Mouse (Mus musculus) adrenal gland, adult (tissue): Measurements from ENCODE around the gene Fsd1l.
"Not testable (repeated sequence)": the region's sequence is repeated elsewhere in the genome, so short reads cannot be mapped to it uniquely, and the experiment has no call there.

Source experiments
- DNase-seq, 2 experiments: peaks; one replicate each; pipeline ENCODE4 v3.0.0; 2022 to 2023; ENCODE audit warnings: low spot score in 1 of 2; ENCODE audit not compliant: inconsistent age in 2 of 2

Gene Fsd1l

GRCm38 (mm10) chr4:53625263-53625662 lies 6.0 kb upstream of the Fsd1l start:
- no peak for DNase-seq

DNA sequence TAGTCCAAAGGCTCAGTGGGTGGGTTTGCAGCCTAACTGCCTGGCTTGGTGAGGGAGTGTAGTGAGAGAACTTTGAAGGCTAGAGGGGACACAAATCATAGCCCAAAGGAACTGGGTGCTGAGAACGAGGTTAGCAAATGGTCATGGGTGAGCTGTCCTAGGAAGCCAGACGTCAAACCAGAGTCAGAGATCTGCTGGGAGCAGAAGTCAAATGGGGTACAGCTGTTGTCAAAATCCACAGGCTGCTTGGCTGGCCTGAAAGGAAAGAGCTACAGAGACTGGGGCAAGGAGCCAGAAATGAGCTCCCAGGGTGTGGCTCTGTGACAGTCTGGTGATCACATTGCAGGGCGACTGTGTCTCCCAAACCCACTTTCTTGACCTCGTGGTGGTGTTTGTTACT lies 2.3 kb upstream of the Fsd1l start:
- peak; percentile 42 to 44 for DNase-seq

DNA sequence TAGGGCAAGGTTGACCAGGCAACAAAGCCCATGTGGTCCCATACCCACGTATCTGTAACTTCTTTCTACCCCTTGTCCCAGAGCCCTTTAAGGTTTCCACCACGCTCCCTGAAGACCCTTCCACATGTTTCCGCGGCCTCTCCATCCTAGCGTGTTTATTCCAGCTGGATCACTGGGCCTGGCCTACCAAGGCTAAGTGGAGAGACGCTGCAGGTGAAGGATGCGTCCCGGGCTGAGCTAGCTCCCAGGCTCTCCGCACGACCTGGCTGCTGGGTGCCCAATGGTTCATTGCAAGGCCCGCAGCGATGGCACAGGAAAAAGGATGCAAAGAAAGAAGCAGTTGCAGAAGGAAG lies 332 bp upstream of the Fsd1l start:
- no peak for DNase-seq

GRCm38 (mm10) chr4:53632011-53632349 lies 709 bp downstream of the Fsd1l start:
- no peak for DNase-seq

GRCm38 (mm10) chr4:53635336-53635735 lies 4.1 kb downstream of the Fsd1l start:
- no peak for DNase-seq

- DNase-seq, result no peak
Measured at GRCm38 (mm10) chr4:53637269-53637909, 6.1 kb downstream of the Fsd1l start.

DNA sequence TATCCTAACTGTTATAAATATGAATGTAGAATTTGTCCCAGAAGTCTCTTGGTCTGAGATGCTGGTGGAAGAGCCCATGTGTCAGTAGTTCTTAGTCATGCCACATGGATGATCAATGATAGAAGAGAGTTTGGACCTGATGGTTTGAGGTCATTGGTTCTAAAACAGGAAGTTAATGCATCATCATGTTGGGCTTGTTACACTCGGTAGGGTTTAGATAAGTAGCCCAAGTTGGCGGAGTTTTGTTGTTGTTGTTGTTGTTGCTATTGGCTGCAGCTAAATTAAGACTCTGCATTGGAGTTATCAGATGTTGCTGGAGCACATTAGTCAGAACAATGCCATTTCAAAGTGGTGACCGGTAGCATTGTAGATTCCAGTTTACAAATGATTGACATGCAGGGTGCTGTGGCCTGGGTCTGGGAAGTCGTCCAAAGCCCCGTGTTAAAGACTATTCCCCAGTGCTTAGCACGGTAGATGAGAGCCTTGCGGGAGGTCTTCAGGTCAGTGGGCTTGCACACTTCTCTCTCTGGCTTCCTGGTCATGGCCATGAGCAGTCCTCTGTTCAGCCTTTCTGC lies 7.4 kb downstream of the Fsd1l start:
- DNase-seq, result no peak

- no peak for DNase-seq
Measured at GRCm38 (mm10) chr4:53658029-53658428, 26.8 kb downstream of the Fsd1l start.

- no peak for DNase-seq
Measured at GRCm38 (mm10) chr4:53660711-53661110, 29.4 kb downstream of the Fsd1l start.

GRCm38 (mm10) chr4:53682092-53682491 lies 50.8 kb downstream of the Fsd1l start:
- DNase-seq, result no peak

GRCm38 (mm10) chr4:53688965-53689364 lies 57.7 kb downstream of the Fsd1l start:
- no peak for DNase-seq

- DNase-seq, result no peak
Measured at GRCm38 (mm10) chr4:53691418-53691817, 60.1 kb downstream of the Fsd1l start.

- DNase-seq, result not testable (repeated sequence)
Measured at GRCm38 (mm10) chr4:53709166-53709565, 77.9 kb downstream of the Fsd1l start.

GRCm38 (mm10) chr4:53710021-53710420 lies 78.8 kb downstream of the Fsd1l start:
- DNase-seq, result no peak

DNA sequence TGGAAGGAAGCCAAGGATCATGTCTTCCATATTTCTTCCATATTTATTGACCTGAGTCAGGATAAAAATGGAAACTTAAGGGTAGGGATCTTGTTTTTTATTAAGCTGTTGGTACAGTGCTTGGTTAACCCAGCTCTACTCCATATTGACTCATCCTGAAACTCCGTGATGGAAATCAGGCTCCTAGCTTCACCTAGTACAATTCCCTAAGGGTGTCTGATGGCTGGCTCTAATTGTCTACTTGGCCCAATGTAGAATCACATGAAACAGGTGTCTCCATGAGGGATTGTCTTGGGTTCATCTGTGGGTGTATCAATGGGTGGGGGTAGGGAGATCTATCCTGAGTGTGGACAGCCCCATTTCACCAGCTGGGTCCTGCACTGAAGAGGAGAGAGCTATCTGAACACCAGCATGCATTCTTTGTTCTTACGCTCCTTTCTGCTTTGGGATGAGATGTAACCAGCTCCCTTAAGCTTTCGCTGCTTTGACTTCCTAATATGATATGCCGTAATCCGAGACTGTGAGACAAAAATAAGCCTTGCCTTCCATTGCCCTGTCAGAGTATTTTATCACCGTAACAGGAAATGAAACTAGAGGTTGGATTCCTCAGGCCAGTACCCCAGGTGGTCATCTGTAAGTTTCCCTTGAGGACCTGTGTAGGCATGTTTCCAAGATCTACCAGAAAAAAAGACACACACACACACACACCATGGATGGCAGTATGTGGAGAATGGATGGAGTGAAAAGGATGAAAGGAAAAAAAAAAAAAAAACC lies 79.5 kb downstream of the Fsd1l start:
- DNase-seq, result no peak

DNA sequence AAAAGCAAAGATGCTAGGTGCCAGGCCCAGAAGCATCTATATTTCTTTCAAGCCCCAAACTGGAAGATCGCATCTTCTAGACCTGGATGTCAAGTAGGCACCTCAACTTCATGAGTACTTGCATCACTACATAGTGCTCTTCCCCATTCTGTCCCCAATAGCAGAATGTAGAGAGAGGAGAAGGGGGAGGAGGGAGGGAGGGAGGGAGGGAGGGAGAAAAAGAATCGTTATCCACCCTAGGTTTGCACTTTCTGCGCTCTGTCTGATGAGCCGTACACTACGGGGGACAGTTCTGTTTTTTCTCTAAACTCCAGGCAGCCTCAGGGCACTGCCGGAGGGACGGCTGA lies 82.4 kb downstream of the Fsd1l start, which contains the start of gene Fktn:
TSS of gene Fktn (plus strand) at position 295 of the 347 bp plus-strand sequence.
- no peak for DNase-seq

DNA sequence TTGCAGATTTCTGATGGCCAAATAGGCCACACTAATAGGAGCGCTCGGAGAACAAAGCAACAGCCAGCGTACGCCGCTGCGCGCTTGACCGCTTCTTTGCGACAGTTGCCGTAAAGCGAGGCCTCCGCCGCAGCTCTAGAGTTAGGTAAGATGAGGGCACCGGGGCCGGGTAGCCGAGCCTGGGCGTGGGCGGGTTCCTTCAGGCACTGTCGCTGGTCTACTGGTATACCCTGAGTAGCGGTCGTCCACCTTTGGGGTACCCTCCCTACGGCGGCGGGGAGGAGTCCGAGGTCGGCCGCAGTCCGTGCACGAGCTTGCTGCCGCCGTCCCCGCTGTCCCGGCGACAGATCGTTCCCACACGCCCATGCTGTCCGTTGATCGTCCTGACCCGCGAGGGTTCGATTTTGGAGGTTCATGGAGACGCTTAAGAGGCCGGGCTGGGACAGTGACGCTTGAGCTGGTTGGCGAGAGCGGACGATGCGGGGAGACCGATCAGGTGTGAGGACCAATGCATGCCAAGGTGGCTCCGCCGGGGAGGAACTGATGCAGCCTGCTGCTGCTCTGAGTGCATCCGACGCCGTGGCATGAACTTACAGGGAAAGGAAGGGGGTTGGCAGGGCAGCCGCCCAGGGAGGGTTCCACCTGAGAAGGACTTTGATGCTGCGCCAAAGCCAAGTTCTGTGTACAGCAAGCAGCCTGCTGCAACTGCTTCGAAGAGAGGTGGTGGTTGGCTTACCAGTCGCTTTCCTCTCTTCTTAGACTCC lies 83.0 kb downstream of the Fsd1l start:
- peak; percentile 90 to 96 for DNase-seq

DNA sequence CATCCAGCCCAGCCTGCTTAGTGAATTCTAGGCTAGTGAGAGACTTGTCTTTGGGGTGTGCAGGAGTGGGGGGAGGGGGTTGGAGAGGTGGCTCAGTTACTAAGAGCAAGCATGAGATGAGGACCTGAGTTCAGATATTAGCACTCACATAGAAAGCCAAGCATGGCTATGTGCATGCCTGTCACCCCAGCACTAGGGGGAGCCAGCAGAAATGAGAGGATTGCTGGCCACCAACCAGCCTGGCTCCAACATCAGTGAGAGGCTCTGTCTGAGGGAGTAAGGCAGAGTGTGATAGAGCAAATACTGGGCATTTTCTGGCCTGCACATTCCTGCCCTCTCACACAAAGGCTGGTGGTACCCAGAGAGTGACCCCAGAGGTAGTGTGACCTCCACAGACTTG lies 84.7 kb downstream of the Fsd1l start:
- DNase-seq, result peak in 1 of 2 experiments; percentile 50

GRCm38 (mm10) chr4:53717546-53717945 lies 86.3 kb downstream of the Fsd1l start:
- no peak for DNase-seq

DNA sequence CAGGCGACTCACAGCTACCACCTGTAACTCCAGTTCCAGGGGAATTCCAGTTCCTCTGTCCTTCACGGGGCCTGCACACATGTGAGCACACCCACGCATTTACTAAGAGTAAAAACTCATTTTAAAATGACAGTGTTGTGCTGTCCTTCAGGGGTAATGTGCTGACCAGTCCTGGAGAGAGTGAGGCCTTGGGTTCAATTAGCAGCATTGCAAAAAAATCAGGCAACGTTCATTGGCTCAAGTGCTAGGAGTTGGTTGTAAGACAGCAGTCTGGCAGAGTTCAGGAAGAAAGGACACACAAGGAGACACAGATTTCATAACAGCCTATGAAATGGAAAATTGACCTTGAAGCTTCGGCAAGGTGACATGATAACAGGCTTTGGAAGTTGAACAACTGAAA lies 87.0 kb downstream of the Fsd1l start:
- DNase-seq, result peak in 1 of 2 experiments; percentile 69

GRCm38 (mm10) chr4:53722506-53722905 lies 91.2 kb downstream of the Fsd1l start:
- no peak for DNase-seq

DNA sequence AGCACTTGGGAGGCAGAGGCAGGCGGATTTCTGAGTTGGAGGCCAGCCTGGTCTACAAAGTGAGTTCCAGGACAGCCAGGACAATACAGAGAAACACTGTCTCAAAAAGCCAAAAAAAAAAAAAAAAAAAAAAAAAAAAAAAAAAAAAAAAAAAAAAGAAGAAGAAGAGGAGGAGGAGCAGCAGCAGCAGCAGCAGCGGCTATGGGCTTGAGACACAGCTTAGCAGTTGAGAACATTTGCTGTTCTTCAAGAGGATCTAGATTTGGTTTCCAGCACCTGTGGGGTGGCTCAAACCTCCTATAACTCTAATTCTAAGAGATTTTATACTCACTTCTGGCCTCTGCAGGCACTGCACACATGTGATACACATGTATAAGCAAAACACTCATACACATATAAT lies 94.8 kb downstream of the Fsd1l start:
- not testable (repeated sequence) for DNase-seq
